Mouse (Mus musculus): ENCODE results near the gene Il1b. TPM values are rescaled to one million over a fixed set of nuclear protein-coding genes. Genes with fewer than 3 reads are reported as not detected.

Il1b gene
- polyA plus RNA-seq, 1 experiment from 2014 or later = 0.35 TPM

DNA sequence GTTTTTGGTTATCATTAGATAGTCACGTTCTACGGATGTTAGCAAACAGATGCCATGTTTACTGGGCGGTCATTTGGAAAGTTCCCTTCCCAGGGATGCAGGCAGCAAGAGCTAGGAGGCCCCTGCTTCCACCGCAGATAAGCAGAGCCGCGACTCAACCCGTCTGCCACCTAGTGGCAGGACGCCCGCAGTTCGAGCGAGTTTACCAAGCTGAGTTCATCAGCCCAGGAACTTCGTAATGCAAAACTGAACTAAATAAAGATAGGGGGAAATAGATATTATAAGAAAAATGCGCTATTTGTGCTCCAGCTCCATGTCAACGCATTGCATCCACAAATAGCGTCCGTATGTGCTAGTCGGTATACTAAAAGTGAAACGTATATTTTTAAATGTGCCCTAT lies 37.5 kb upstream of the Il1b start:
- Histone ChIP-seq H3K4me2 (replicated peaks; ENCODE audit: low read depth) (no peak overlapping the region), H3K4me1 (replicated peaks; ENCODE audit: control insufficient read depth, insufficient read depth, low read length) (no peaks in the 10 kb centered on the region), H3K36me3 (ENCODE audit: control insufficient read depth, insufficient read depth) (no peaks in the 10 kb centered on the region), H3K9me3 (ENCODE audit: control insufficient read depth) (no peaks in the 10 kb centered on the region), H3K27me3 (replicated peaks; ENCODE audit: control insufficient read depth, insufficient read depth, low read length) (no peaks in the 10 kb centered on the region), H3K27ac (ENCODE audit: low read depth, low read length) (no peak overlapping the region), H3K4me3 (ENCODE audit: low read depth, low read length) (no peak overlapping the region), H3K9ac (ENCODE audit: low read depth, low read length) (no peak overlapping the region)
- ATAC-seq = no peak
- TF ChIP-seq CTCF (IDR thresholded peaks at IDR 0.05; ENCODE audit: low read depth) = peak; percentile 87
- 13% methylated on average over 18 of the region's 18 CpGs for WGBS

DNA sequence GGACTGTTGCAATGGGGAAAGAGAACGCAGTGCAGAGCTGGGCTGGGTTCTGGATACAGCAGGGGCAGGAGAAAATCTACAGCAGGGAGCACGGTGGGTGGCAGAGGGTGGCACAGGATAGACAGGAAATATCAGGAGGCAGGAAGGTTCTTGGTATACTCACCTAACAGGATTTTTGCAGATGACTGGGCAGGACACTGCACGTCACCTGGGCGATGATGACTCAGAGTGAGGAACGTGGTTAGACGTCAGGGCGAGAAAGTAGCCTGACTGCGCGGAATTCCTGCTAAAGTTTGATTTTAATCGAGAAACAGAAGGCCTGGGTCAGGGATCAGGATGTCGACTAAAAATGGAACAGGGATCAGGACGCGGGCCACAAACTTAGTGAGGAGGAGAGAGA lies 36.7 kb upstream of the Il1b start:
- ATAC-seq = no peak

DNA sequence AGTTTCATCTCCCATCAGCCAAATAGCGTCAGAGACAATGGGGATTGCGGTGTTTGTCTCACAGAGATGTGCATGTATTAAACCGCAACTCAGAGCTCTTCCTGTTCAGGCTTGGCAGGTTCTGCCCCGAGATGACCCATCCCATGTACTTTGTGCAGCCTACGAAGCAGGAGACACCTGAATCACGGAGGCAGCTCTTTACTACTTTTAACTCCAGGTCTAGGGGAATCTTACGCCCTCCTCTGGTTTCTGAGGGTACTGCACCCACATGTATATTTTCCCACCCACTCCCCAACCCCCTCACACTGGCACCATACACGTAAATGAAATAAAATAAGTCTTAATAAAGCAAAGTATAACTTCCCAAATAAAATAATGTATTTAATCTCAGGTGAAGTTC lies 35.6 kb upstream of the Il1b start:
- Histone ChIP-seq H3K4me3 (ENCODE audit: low read depth, low read length) (no peak overlapping the region), H3K27me3 (replicated peaks; ENCODE audit: control insufficient read depth, insufficient read depth, low read length) (no peaks in the 10 kb centered on the region), H3K36me3 (ENCODE audit: control insufficient read depth, insufficient read depth) (no peaks in the 10 kb centered on the region), H3K9me3 (ENCODE audit: control insufficient read depth) (no peaks in the 10 kb centered on the region), H3K4me2 (replicated peaks; ENCODE audit: low read depth) (no peak overlapping the region), H3K9ac (ENCODE audit: low read depth, low read length) (no peak overlapping the region), H3K27ac (ENCODE audit: low read depth, low read length) (no peak overlapping the region), H3K4me1 (replicated peaks; ENCODE audit: control insufficient read depth, insufficient read depth, low read length) (no peaks in the 10 kb centered on the region)
- 87% methylated on average over 8 of the region's 8 CpGs for WGBS
- no peak for ATAC-seq
- TF ChIP-seq CTCF (IDR thresholded peaks at IDR 0.05; ENCODE audit: low read depth) = peak; percentile 26

More for the DNA sequence above, 36.7 kb upstream of the Il1b start:
- H3K4me2 ChIP-seq (replicated peaks; ENCODE audit: low read depth) = no peak overlapping the region
- WGBS = 89% methylated on average over 13 of the region's 13 CpGs
- no peak overlapping the region for H3K27ac ChIP-seq (ENCODE audit: low read depth, low read length)
- no peak overlapping the region for H3K4me3 ChIP-seq (ENCODE audit: low read depth, low read length)
- no peaks in the 10 kb centered on the region for H3K27me3 ChIP-seq (replicated peaks; ENCODE audit: control insufficient read depth, insufficient read depth, low read length)
- no peak for TF ChIP-seq CTCF (IDR thresholded peaks at IDR 0.05; ENCODE audit: low read depth)
- no peaks in the 10 kb centered on the region for H3K4me1 ChIP-seq (replicated peaks; ENCODE audit: control insufficient read depth, insufficient read depth, low read length)
- H3K9ac ChIP-seq (ENCODE audit: low read depth, low read length) = no peak overlapping the region
- no peaks in the 10 kb centered on the region for H3K9me3 ChIP-seq (ENCODE audit: control insufficient read depth)
- H3K36me3 ChIP-seq (ENCODE audit: control insufficient read depth, insufficient read depth) = no peaks in the 10 kb centered on the region

DNA sequence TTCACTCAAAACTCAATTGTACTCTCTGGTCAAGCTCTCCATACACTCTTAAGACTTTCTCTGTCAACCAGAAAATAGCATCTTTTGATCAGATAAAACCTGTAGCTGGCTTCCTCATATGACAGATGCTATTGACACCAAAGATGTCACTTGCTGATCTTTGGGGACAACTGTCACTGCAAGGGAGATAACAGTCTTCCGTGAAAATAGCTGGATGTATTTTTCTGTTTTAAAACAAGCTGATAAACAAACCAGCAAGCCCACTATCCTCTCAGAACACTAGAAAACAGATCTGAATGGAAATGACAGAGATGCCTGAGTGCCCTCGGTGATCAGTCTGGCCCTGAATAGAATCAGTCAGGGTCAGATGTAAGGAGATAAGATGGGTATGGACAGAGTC lies 32.8 kb upstream of the Il1b start:
- no peak overlapping the region for H3K4me2 ChIP-seq (replicated peaks; ENCODE audit: low read depth)
- no peak for ATAC-seq
- no peak overlapping the region for H3K9ac ChIP-seq (ENCODE audit: low read depth, low read length)
- no peaks in the 10 kb centered on the region for H3K9me3 ChIP-seq (ENCODE audit: control insufficient read depth)
- no peaks in the 10 kb centered on the region for H3K36me3 ChIP-seq (ENCODE audit: control insufficient read depth, insufficient read depth)
- WGBS = 89% methylated on average over 2 of the region's 2 CpGs
- no peak for TF ChIP-seq CTCF (IDR thresholded peaks at IDR 0.05; ENCODE audit: low read depth)
- no peaks in the 10 kb centered on the region for H3K27me3 ChIP-seq (replicated peaks; ENCODE audit: control insufficient read depth, insufficient read depth, low read length)
- H3K4me3 ChIP-seq (ENCODE audit: low read depth, low read length) = no peak overlapping the region
- no peak overlapping the region for H3K27ac ChIP-seq (ENCODE audit: low read depth, low read length)
- H3K4me1 ChIP-seq (replicated peaks; ENCODE audit: control insufficient read depth, insufficient read depth, low read length) = no peaks in the 10 kb centered on the region

DNA sequence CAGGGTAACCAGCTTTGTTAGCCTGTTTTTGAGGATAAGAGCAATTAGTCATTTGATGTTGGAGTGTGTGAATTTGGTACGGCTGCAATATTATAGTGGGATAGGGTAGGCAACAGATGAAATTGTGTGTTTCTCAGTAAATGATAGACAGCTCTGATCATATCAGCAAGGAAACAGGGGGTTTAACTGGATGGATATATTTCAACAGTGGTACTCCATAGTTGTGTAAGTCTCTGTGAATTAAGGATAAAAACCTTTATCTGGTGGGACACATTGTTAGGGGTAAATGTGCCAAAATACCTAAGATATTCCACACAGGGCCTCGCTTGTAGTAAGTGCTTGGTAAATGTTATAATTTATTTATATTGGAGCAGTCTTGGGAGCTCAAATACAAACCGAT lies 31.4 kb upstream of the Il1b start:
- no peak overlapping the region for H3K27ac ChIP-seq (ENCODE audit: low read depth, low read length)
- H3K36me3 ChIP-seq (ENCODE audit: control insufficient read depth, insufficient read depth) = no peaks in the 10 kb centered on the region
- no peaks in the 10 kb centered on the region for H3K9me3 ChIP-seq (ENCODE audit: control insufficient read depth)
- ATAC-seq = no peak
- 76% methylated on average over 3 of the region's 3 CpGs for WGBS
- H3K27me3 ChIP-seq (replicated peaks; ENCODE audit: control insufficient read depth, insufficient read depth, low read length) = no peaks in the 10 kb centered on the region
- no peak overlapping the region for H3K4me3 ChIP-seq (ENCODE audit: low read depth, low read length)
- no peak overlapping the region for H3K4me2 ChIP-seq (replicated peaks; ENCODE audit: low read depth)
- H3K4me1 ChIP-seq (replicated peaks; ENCODE audit: control insufficient read depth, insufficient read depth, low read length) = no peaks in the 10 kb centered on the region
- H3K9ac ChIP-seq (ENCODE audit: low read depth, low read length) = no peak overlapping the region
- TF ChIP-seq CTCF (IDR thresholded peaks at IDR 0.05; ENCODE audit: low read depth) = no peak

DNA sequence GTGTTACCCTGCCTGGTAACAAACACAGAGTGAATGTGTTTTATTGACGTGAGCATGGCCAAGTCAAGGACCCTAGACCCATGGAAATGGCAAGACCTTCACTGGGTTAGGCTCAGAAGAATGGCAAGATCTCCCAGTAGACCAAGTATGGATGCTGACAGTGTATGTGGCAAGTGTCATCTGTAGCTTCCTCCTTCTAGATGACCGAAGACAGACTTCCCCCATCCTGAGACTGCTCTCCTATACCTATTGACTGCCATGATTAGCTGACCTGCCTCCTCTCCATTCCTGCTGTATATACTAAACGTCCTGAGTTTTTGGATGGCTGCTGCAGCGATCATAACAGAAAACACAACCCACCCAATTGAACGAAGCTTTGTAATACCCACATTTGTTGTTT lies 30.9 kb upstream of the Il1b start:
- Histone ChIP-seq H3K9ac (ENCODE audit: low read depth, low read length) (no peak overlapping the region), H3K36me3 (ENCODE audit: control insufficient read depth, insufficient read depth) (no peaks in the 10 kb centered on the region), H3K9me3 (ENCODE audit: control insufficient read depth) (no peaks in the 10 kb centered on the region), H3K4me2 (replicated peaks; ENCODE audit: low read depth) (no peak overlapping the region), H3K27me3 (replicated peaks; ENCODE audit: control insufficient read depth, insufficient read depth, low read length) (no peaks in the 10 kb centered on the region), H3K4me3 (ENCODE audit: low read depth, low read length) (no peak overlapping the region), H3K27ac (ENCODE audit: low read depth, low read length) (no peak overlapping the region), H3K4me1 (replicated peaks; ENCODE audit: control insufficient read depth, insufficient read depth, low read length) (no peaks in the 10 kb centered on the region)
- 87% methylated on average over 5 of the region's 5 CpGs for WGBS
- TF ChIP-seq CTCF (IDR thresholded peaks at IDR 0.05; ENCODE audit: low read depth) = no peak
- no peak for ATAC-seq

DNA sequence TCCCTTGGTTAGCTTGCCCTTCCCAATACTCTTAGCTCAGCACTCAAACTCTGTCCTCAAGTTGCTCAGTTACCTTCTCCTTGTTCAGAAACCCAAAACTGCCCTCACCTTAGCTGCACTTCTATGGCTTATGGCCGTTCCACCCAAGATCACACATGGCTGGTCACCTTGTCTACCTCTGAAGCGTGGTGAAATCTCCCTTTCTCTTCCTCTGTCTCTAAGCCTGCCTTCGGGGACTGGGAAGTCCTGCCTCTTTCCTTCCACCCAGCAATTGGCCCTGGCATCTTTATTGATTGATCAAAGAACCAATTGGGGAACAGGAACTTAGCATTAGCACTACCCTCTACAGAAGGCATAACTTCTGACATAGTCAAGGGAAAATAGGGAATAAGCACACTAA lies 27.2 kb upstream of the Il1b start:
- Histone ChIP-seq H3K4me3 (ENCODE audit: low read depth, low read length) (no peak overlapping the region), H3K4me2 (replicated peaks; ENCODE audit: low read depth) (no peak overlapping the region), H3K9ac (ENCODE audit: low read depth, low read length) (no peak overlapping the region), H3K27me3 (replicated peaks; ENCODE audit: control insufficient read depth, insufficient read depth, low read length) (no peaks in the 10 kb centered on the region), H3K27ac (ENCODE audit: low read depth, low read length) (no peak overlapping the region), H3K36me3 (ENCODE audit: control insufficient read depth, insufficient read depth) (no peaks in the 10 kb centered on the region), H3K4me1 (replicated peaks; ENCODE audit: control insufficient read depth, insufficient read depth, low read length) (no peaks in the 10 kb centered on the region), H3K9me3 (ENCODE audit: control insufficient read depth) (no peaks in the 10 kb centered on the region)
- 84% methylated on average over 3 of the region's 3 CpGs for WGBS
- ATAC-seq = no peak
- no peak for TF ChIP-seq CTCF (IDR thresholded peaks at IDR 0.05; ENCODE audit: low read depth)
